Mouse (Mus musculus): ENCODE measurements around the gene Tm4sf5. TPM values are rescaled to one million over a fixed set of nuclear protein-coding genes. Genes with fewer than 3 reads are reported as not detected.

The Tm4sf5 gene
- 0.91 TPM in 1 of 2 replicates, not detected in the other for polyA plus RNA-seq (2014; fragmentation: Nextera tagmentation; extraction: Ambion mirVana)

DNA sequence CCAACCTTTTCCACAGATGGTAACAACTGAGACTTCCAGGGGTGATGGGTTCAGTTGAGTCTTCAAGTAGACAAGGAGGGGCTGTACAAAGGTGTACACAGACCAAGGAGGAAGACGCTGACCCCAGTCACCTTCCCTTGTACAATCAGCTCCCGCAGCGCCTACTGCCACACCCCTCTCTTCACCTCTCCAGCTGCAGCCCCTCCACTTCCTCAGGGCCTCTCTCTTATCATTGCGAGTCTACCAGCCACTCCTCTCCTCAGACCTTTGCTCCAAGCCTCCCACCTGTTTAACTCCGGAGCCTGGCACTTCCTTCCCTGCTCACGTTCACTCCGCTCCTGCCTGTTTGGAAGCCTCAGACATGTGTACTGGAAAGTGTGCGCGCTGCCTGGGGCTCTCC lies at the start of gene Tm4sf5:
Tm4sf5 (plus strand) TSS at position 275 of the 400 bp plus-strand sequence.
- Histone ChIP-seq H3K27me3 (ENCODE audit: control insufficient read depth, insufficient read depth, low read length) (no peaks in the 10 kb centered on the region), H3K27ac (ENCODE audit: low read depth, low read length) (no peak within 1 kb of the TSS), H3K9ac (ENCODE audit: low read length) (no peak within 1 kb of the TSS), H3K36me3 (ENCODE audit: control insufficient read depth, insufficient read depth, low read length) (no peaks in the 10 kb centered on the region), H3K9me3 (ENCODE audit: control insufficient read depth, low read length) (no peaks in the 10 kb centered on the region), H3K4me3 (ENCODE audit: low read depth, low read length) (no peak within 1 kb of the TSS), H3K4me1 (replicated peaks; ENCODE audit: control insufficient read depth, insufficient read depth, low read length) (no peaks in the 10 kb centered on the region), H3K4me2 (ENCODE audit: low read depth, low read length, severe bottlenecking) (no peak within 1 kb of the TSS)
- 77% methylated on average over 9 of the region's 9 CpGs for WGBS
- no peak for ATAC-seq (replicated peaks; ENCODE audit: low FRiP score)
- DNase-seq (ENCODE audit: low spot score): no peak

DNA sequence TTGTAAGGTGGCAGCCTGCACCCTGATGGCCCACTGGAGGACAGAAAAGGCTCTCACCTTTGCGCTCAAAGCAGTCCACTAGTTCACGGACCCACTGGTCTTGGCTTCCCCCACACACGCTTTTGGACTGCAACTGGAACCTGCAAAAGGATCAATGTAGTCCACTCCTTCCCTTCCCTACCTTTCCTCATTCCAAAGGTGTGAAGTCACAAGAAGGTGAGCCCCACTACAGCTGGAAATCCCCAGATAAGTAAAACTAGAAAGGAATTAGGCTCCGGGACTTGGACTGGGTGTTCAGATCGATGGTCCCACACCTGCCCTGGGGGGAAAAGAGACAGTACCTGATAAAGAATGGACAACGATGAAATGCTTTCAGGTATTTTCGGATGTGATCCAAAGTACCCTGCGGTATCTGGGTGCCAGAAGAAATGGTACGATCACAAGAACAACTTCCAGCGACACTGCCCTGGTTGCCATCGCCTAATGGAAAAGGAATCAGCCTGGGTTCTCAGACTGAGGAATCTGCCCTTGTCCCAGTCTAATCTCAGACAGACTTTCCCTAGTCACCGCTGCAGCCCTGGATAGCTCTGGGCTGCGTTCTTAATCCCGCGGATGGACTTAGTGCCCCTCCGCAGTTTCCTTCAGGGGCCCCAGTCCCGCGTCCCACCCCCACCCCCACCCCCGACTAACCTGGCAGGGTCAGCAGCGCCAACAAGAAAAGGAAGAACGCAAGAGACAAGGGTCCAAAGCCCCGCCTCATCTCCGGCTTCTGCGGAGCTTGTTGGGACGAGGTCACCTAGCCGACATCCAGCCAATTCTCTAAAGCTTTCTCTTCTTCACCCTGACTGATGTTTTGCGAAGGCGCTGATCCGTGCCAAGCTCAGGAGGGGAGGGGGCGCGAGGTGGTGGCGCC lies 46.1 kb upstream of the Tm4sf5 start, which contains the start of gene Zmynd15:
Zmynd15 (plus strand) TSS at position 746 of the 913 bp plus-strand sequence.
- H3K4me1 ChIP-seq (replicated peaks; ENCODE audit: control insufficient read depth, insufficient read depth, low read length): peaks cover 2% of the 10 kb centered on the region; the same call in 1 of the 2 replicates
- DNase-seq (ENCODE audit: low spot score): no peak
- WGBS: 20% methylated on average over 30 of the region's 32 CpGs
- no peak within 1 kb of the TSS for H3K27ac ChIP-seq (ENCODE audit: low read depth, low read length)
- no peak for ATAC-seq (replicated peaks; ENCODE audit: low FRiP score)
- peak within 1 kb of the TSS; percentile 35 for H3K4me3 ChIP-seq (ENCODE audit: low read depth, low read length)
- no peaks in the 10 kb centered on the region for H3K36me3 ChIP-seq (ENCODE audit: control insufficient read depth, insufficient read depth, low read length)
- no peaks in the 10 kb centered on the region; the same call in 1 of the 2 replicates for H3K9me3 ChIP-seq (ENCODE audit: control insufficient read depth, low read length)
- H3K27me3 ChIP-seq (ENCODE audit: control insufficient read depth, insufficient read depth, low read length): peaks cover 21% of the 10 kb centered on the region
- H3K9ac ChIP-seq (ENCODE audit: low read length): peak within 1 kb of the TSS; percentile 49
- peak within 1 kb of the TSS; percentile 58 for H3K4me2 ChIP-seq (ENCODE audit: low read depth, low read length, severe bottlenecking)

DNA sequence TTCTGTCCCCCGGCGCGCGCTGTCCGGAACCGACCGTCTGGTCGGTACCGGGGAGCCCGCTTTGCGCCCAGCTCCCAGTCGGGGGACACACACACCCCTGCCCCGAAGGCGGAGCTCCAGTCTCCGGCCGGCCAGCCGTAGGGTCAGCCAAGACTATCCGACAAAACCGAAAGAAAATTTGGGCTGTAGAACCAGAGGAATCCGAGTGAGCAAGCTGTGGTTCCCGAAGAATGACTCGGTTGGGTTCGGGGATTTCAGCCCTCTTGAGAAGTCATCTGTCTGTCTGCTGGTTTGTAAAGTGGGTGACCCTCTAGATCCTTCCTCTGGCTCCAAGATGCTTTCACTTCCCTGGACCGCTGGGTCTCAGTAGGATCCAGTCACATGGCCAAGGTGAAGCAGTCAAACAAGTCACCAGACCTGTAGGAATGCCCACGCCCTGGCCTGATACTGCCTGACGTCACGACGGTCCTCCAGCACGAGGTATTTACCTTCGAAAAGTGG lies 45.4 kb upstream of the Tm4sf5 start, which contains the start of gene Cxcl16:
Cxcl16 (minus strand) TSS at position 384 of the 501 bp plus-strand sequence.
- no peaks in the 10 kb centered on the region for H3K36me3 ChIP-seq (ENCODE audit: control insufficient read depth, insufficient read depth, low read length)
- peaks cover 25% of the 10 kb centered on the region for H3K27me3 ChIP-seq (ENCODE audit: control insufficient read depth, insufficient read depth, low read length)

DNA sequence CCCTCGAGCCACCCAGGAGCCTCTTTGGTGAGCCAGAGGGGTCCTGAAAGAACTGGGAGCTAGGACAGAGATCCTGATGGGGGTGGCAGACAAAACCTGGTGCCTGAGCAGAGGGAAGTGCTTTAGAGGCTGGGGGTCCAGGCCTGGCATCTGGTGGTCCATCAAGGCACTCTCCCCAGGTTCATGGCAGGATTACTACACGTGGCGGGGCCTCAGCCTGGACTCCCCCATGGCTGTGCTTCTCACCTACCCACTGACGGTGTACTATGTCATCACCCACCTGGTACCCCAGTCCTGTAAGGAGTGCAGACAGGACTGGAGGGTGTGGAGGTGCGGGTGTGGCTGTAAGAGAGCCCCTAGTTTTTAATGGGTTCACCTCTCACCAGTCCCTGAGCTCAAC lies 41.1 kb upstream of the Tm4sf5 start:
- 83% methylated on average over 5 of the region's 5 CpGs for WGBS
- peaks cover 29% of the 10 kb centered on the region for H3K27me3 ChIP-seq (ENCODE audit: control insufficient read depth, insufficient read depth, low read length)
- ATAC-seq (replicated peaks; ENCODE audit: low FRiP score): no peak

More for the DNA sequence above, 45.4 kb upstream of the Tm4sf5 start, which contains the start of gene Cxcl16:
- Histone ChIP-seq H3K4me1 (replicated peaks; ENCODE audit: control insufficient read depth, insufficient read depth, low read length) (peaks cover 2% of the 10 kb centered on the region; the same call in 1 of the 2 replicates), H3K27ac (ENCODE audit: low read depth, low read length) (no peak within 1 kb of the TSS), H3K9me3 (ENCODE audit: control insufficient read depth, low read length) (no peaks in the 10 kb centered on the region; the same call in 1 of the 2 replicates), H3K4me2 (ENCODE audit: low read depth, low read length, severe bottlenecking) (peak within 1 kb of the TSS; percentile 58), H3K9ac (ENCODE audit: low read length) (peak within 1 kb of the TSS; percentile 49), H3K4me3 (ENCODE audit: low read depth, low read length) (peak within 1 kb of the TSS; percentile 35)
- ATAC-seq (replicated peaks; ENCODE audit: low FRiP score): no peak
- 5% methylated on average over 30 of the region's 30 CpGs for WGBS
- DNase-seq (ENCODE audit: low spot score): no peak

DNA sequence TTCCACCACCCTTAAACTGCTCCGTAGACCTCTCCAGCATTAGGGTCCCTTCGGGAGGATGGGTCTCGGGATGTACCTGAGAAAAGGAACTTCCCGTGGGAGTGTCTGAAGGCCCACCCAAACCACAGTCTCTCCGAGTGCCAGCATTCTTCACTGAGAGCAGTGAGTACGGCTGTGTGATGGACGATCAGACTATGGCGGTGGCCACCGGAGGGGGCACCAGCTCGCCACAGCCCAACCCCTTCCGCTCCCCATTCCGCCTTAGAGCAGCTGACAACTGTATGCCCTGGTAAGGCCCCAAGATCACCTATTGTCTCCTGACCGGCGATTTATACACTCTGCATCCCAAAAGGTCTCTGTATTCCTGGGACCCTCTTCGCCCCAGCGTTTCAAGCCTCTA lies 39.8 kb upstream of the Tm4sf5 start:
- DNase-seq (ENCODE audit: low spot score): no peak
- no peak for ATAC-seq (replicated peaks; ENCODE audit: low FRiP score)
- 24% methylated on average over 16 of the region's 16 CpGs for WGBS
- Histone ChIP-seq H3K27ac (ENCODE audit: low read depth, low read length) (no peak overlapping the region), H3K9ac (ENCODE audit: low read length) (peak overlapping the region; percentile 23), H3K4me1 (replicated peaks; ENCODE audit: control insufficient read depth, insufficient read depth, low read length) (peaks cover 8% of the 10 kb centered on the region; the same call in 1 of the 2 replicates), H3K36me3 (ENCODE audit: control insufficient read depth, insufficient read depth, low read length) (no peaks in the 10 kb centered on the region), H3K27me3 (ENCODE audit: control insufficient read depth, insufficient read depth, low read length) (peaks cover 22% of the 10 kb centered on the region), H3K4me2 (ENCODE audit: low read depth, low read length, severe bottlenecking) (peak overlapping the region; percentile 31; the same call in 1 of the 2 replicates), H3K9me3 (ENCODE audit: control insufficient read depth, low read length) (no peaks in the 10 kb centered on the region; the same call in 1 of the 2 replicates), H3K4me3 (ENCODE audit: low read depth, low read length) (no peak overlapping the region)

More for the DNA sequence above, 41.1 kb upstream of the Tm4sf5 start:
- Histone ChIP-seq H3K27ac (ENCODE audit: low read depth, low read length) (no peak overlapping the region), H3K4me2 (ENCODE audit: low read depth, low read length, severe bottlenecking) (no peak overlapping the region), H3K4me3 (ENCODE audit: low read depth, low read length) (no peak overlapping the region), H3K36me3 (ENCODE audit: control insufficient read depth, insufficient read depth, low read length) (no peaks in the 10 kb centered on the region), H3K9ac (ENCODE audit: low read length) (no peak overlapping the region), H3K9me3 (ENCODE audit: control insufficient read depth, low read length) (no peaks in the 10 kb centered on the region; the same call in 1 of the 2 replicates), H3K4me1 (replicated peaks; ENCODE audit: control insufficient read depth, insufficient read depth, low read length) (peaks cover 11% of the 10 kb centered on the region; the same call in 1 of the 2 replicates)
- DNase-seq (ENCODE audit: low spot score): no peak

DNA sequence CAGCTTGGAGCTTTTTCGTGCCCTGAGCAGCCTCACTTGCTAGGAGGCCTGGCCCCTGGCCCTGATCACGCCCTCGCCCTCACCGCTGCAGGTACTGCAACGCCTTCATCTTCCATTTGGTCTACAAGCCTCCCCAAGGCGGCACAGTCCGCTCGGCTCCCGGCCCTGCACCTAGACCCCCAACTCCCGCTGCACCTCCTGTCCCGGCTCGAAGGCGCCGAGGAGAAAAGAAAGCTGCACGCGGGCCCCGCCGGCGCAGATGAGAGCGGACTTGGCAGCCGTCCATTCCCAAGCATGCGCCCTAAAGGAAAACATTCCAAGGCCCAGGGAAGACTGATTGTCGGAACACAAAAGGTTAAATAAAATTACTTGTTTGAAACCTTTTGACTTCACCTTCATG lies 39.2 kb upstream of the Tm4sf5 start:
- Histone ChIP-seq H3K9ac (ENCODE audit: low read length) (peak overlapping the region; percentile 23), H3K36me3 (ENCODE audit: control insufficient read depth, insufficient read depth, low read length) (no peaks in the 10 kb centered on the region), H3K9me3 (ENCODE audit: control insufficient read depth, low read length) (no peaks in the 10 kb centered on the region; the same call in 1 of the 2 replicates), H3K27me3 (ENCODE audit: control insufficient read depth, insufficient read depth, low read length) (peaks cover 16% of the 10 kb centered on the region; the same call in 1 of the 2 replicates), H3K4me1 (replicated peaks; ENCODE audit: control insufficient read depth, insufficient read depth, low read length) (peaks cover 8% of the 10 kb centered on the region; the same call in 1 of the 2 replicates), H3K4me3 (ENCODE audit: low read depth, low read length) (no peak overlapping the region; the same call in 1 of the 2 replicates), H3K4me2 (ENCODE audit: low read depth, low read length, severe bottlenecking) (no peak overlapping the region), H3K27ac (ENCODE audit: low read depth, low read length) (no peak overlapping the region)
- DNase-seq (ENCODE audit: low spot score) (peak; percentile 56), ATAC-seq (replicated peaks; ENCODE audit: low FRiP score) (no peak)
- 15% methylated on average over 23 of the region's 23 CpGs for WGBS

DNA sequence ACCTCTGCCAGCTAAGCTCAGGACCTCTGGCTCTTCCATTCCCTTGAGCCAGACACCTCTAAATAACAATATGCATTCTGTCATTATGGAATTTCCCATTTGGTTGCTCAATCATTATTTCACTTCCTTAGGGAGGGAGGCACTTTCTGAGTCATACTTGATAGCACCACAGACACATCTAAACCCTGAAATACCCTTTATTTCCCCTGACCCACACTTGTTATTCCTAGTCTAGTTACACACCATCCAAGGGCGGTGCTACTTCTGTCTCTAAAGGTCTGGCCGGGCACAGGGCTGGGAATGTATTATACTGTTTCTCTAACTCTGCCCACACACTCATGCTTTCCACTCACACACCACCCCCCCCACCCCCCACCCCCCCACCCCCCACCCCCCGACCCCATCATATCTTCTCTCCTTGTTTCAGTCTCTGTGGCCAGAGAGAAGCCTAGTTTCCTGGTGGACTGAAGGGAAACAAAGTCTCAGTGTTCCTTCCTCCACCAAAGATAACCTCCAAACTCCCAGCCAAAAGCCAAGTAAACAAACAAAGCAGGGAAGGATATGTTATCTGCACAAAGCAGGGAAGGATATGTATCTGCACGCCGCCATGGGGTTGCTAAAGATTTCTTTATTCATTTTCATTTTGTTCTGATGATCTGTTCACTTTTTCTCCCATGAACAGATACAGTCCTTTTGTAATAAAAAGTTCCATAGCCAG lies 37.0 kb upstream of the Tm4sf5 start:
- Histone ChIP-seq H3K4me2 (ENCODE audit: low read depth, low read length, severe bottlenecking) (no peak overlapping the region), H3K4me3 (ENCODE audit: low read depth, low read length) (no peak overlapping the region), H3K4me1 (replicated peaks; ENCODE audit: control insufficient read depth, insufficient read depth, low read length) (peaks cover 8% of the 10 kb centered on the region; the same call in 1 of the 2 replicates), H3K9me3 (ENCODE audit: control insufficient read depth, low read length) (no peaks in the 10 kb centered on the region), H3K27me3 (ENCODE audit: control insufficient read depth, insufficient read depth, low read length) (peaks cover 13% of the 10 kb centered on the region; the same call in 1 of the 2 replicates), H3K36me3 (ENCODE audit: control insufficient read depth, insufficient read depth, low read length) (no peaks in the 10 kb centered on the region), H3K9ac (ENCODE audit: low read length) (no peak overlapping the region), H3K27ac (ENCODE audit: low read depth, low read length) (no peak overlapping the region)
- WGBS: 87% methylated on average over 5 of the region's 5 CpGs
- ATAC-seq (replicated peaks; ENCODE audit: low FRiP score) (no peak), DNase-seq (ENCODE audit: low spot score) (no peak)

DNA sequence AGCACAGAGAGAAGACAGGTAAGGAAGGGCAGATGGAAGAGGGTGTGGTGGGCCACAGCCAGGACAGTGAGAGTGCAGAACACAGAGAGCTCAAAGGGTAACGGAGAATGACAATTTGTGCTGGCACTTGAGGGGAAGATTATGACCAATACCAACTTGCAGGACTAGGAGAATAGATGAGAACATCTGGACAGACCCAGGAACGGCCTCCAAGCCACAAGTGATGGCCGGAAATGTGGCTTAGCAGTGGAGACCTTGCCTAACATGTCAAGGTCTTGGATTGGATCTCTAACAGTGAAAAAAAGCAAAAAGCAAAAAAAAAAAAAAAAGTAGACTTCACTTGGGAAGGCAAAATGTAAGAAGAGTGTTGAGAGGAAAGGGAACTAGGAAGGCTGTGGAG lies 35.3 kb upstream of the Tm4sf5 start:
- no peak overlapping the region for H3K4me3 ChIP-seq (ENCODE audit: low read depth, low read length)
- peaks cover 9% of the 10 kb centered on the region; the same call in 1 of the 2 replicates for H3K27me3 ChIP-seq (ENCODE audit: control insufficient read depth, insufficient read depth, low read length)
- H3K4me1 ChIP-seq (replicated peaks; ENCODE audit: control insufficient read depth, insufficient read depth, low read length): peaks cover 8% of the 10 kb centered on the region; the same call in 1 of the 2 replicates
- WGBS: 86% methylated on average over 3 of the region's 3 CpGs
- no peaks in the 10 kb centered on the region for H3K36me3 ChIP-seq (ENCODE audit: control insufficient read depth, insufficient read depth, low read length)
- H3K27ac ChIP-seq (ENCODE audit: low read depth, low read length): no peak overlapping the region
- no peak for ATAC-seq (replicated peaks; ENCODE audit: low FRiP score)
- H3K4me2 ChIP-seq (ENCODE audit: low read depth, low read length, severe bottlenecking): no peak overlapping the region
- DNase-seq (ENCODE audit: low spot score): no peak
- no peaks in the 10 kb centered on the region for H3K9me3 ChIP-seq (ENCODE audit: control insufficient read depth, low read length)
- no peak overlapping the region for H3K9ac ChIP-seq (ENCODE audit: low read length)
